Mouse (Mus musculus) erythroblast, adult 5-6 weeks (primary cell): ENCODE data around the gene Grin3b. TPM values are rescaled to one million over a fixed set of nuclear protein-coding genes. Genes with fewer than 3 reads are reported as not detected.
A peak's percentile ranks its signal among the peaks of the same experiment; 100 is the strongest.

Source experiments
- ATAC-seq: replicated peaks from 2 replicates; pipeline ENCODE4 v1.8.0; 2016; ENCODE audit warnings: moderate number of reproducible peaks, mild to moderate bottlenecking, moderate TSS enrichment, inconsistent platforms; ENCODE audit not compliant: poor library complexity, low FRiP score, severe bottlenecking
- total RNA-seq, 2 experiments: library from RNA; stranded (forward) in 1 of 2; stranded (reverse) in 1 of 2; fragments of 150-400 nt in 1 of 2; fragments of 200-764, 138-1000 nt in 1 of 2; gene quantifications; 2 replicates each; pipeline versions ENCODE4 v1.2.3 to v1.2.4; 2015 to 2017; ENCODE audit warnings: low replicate concordance in 2 of 2

Gene Grin3b
- total RNA-seq (2015; ENCODE audit: low replicate concordance) (not detected in 2 replicates), total RNA-seq (2017; ENCODE audit: low replicate concordance) (not detected in 2 replicates)

DNA sequence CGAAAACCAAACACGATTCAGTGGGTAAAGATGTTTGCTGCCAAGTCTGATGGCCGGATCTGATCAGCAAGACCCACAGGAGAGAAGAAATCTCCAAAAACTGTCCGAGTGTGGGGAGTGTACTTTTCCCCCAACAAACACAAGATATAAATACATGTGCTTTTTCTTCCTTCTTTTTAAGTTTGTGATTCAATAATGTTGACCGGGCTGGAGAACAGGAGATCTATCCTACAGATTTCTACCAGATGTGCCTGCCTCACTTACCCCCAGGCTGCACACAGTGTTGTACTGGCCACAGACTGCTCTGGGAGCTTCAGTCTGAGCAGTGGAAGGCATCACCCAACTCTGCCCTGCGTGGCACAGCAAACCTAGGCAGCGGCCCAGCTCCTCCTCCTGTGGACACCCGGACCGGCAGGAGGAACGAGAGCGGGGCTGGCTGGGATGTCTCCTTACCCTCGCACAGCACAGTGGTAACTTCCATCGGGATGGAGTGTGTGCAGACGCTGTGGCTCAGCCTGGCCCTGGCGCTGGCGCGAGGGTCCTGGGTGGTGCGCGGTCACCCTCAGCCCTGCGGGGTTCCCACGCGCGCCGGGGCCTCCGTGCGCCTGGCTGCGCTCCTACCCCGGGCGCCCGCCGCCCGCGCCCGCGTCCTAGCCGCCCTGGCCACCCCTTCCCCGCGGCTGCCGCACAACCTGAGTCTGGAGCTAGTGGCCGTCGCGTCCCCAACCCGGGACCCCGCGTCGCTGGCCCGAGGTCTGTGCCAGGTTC is at the start of gene Grin3b:
TSS of gene Grin3b (plus strand) at position 301 of the 768 bp plus-strand sequence.
- no peak for ATAC-seq

DNA sequence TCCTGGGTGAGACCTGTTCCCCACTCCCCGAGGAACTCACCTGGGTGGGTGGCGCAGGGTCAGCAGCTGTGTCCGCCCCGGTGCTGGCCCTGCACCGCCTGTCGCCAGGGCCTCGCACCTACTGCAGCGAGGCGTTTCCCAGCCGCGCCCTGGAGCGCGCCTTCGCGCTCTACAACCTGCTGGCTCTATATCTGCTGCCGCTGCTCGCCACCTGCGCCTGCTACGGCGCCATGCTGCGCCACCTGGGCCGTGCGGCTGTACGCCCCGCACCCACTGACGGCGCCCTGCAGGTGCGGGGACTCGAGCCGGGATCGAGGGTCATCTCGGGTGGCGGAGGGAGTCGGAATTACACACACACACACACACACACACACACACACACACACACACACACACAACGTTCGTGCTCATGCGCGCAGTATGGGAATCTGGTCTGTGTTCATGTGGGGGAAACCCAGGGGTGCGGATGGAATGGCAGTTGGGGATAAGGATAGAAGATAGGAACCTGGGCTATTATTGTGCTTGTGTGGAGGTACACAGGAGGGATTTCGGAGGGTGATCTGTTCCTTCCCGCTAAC is 49.5 kb upstream of the Grin3b start, which contains the start of gene R3hdm4:
TSS of gene R3hdm4 (minus strand) at position 251 of the 578 bp plus-strand sequence.
- no peak for ATAC-seq

DNA sequence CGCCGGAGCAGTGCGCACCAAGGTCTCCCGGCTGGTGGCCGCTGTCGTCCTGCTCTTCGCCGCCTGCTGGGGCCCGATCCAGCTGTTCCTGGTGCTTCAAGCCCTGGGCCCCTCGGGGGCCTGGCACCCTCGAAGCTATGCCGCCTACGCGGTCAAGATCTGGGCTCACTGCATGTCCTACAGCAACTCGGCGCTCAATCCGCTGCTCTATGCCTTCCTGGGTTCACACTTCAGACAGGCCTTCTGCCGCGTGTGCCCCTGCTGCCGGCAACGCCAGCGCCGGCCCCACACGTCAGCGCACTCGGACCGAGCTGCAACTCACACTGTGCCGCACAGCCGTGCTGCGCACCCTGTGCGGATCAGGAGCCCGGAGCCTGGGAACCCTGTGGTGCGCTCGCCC is 48.9 kb upstream of the Grin3b start:
- ATAC-seq = no peak

DNA sequence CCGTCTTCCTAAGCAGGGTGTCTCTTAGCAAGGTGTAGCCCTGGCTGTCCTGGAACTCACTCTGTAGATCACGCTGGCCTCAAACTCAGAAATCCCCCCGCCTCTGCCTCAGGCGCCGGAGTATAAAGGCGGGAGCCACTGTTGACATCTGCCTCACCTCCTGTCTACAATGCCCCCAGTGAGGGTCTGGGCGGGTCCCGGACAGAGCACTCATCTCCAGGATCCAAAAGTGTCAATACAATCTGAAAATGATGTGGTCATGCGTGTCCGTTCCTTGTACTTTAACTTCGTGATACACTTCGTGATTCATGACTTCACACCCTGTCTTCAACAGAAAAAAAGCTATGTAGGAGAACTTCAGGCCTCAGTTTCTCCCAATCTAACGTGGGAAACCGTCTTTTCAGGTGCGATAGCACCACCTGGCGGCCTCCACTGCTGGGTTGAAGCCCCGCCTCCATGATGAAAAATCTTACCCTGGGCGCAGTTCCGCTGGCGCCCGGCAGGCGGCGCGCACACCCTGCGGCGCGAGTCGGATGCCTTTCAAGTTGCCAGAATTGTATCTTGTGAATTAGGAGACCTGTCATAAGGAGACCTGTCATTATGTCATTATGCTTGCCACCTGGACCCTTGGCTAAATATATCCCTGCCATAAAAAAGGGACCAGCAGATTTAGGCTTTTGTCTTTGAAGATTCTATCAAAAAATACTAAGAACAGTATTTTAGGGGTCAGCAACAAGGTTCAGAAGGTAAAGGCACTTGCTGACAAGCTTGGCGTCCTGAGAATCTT is 45.3 kb upstream of the Grin3b start:
- peak; percentile 77 for ATAC-seq

DNA sequence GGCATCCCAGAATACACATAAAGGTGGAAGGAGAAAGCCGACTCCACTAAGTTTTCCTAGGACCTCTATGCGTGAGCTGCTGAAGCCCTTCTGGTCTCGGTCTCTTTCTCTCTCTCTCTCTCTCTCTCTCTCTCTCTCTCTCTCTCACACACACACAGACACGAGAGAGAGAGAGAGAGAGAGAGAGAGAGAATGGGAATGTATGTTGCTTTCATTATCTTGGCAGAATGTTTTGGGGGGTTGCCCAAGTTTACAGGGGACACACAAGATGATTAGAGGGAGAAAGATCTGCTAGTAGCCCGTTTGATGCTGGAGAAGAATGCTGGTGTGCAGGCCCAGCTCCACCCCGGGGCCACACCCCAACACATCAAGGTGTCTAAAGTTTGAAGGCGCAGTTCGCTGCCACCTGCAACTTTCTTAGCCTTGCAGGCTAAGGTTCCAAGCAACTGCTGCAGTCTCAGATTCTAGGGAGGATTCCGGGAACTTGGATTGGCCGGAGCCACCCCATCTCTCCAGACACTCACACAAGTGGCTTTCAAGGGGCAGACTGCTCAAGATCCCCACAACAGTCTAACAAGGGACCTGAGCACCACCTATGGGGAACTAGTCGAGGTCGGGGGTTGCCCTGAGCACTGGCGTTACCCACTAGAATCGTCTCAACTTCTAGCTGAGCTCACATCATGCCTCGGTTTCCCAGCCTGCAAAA is 44.6 kb upstream of the Grin3b start:
- 0 out of 2 replicates have a peak, but pooled peaks have one; percentile 42 for ATAC-seq

DNA sequence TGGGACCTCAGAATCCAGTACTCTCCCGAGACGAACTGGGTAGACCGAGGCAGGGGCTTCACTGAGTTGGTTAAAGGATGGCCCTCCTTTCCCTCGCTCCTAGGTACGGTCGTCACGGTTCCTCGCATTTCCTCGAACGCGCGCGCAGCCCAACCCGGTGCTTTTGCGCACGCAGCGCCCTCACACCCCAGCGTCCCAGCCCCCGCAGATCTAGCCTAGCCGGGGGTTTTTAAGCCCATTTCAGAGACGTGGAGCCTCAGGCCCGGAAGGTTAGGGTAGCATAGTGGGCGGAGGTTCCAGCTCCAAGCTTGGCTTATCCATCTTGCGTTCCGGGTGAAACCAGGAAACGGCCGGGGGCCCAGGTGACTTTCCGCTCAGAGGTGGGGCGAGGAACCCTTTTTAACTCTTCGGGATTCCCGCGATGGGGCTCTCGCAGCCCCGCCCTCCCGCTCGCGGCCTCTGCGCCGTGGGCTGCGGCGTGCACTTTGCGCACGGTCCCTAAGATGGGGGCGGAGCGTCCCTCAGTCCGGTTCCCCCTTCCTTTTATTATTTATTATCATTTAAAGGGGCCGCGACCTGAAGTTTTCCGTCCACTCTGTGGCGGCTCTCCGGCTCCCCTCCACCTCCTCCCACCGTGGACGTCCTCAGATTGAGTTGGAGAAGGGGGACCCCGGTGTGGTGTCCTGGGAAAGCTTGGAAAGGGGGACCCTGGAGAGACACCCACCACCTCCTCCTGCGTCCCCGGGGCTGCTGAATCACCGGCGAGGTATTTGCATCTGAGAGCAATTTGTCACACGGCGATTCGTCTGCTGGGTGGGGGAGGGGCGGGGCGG is 43.8 kb upstream of the Grin3b start, which contains the start of gene Arid3a:
TSS of gene Arid3a (plus strand) at position 553 of the 833 bp plus-strand sequence.
- ATAC-seq = peak; percentile 53

DNA sequence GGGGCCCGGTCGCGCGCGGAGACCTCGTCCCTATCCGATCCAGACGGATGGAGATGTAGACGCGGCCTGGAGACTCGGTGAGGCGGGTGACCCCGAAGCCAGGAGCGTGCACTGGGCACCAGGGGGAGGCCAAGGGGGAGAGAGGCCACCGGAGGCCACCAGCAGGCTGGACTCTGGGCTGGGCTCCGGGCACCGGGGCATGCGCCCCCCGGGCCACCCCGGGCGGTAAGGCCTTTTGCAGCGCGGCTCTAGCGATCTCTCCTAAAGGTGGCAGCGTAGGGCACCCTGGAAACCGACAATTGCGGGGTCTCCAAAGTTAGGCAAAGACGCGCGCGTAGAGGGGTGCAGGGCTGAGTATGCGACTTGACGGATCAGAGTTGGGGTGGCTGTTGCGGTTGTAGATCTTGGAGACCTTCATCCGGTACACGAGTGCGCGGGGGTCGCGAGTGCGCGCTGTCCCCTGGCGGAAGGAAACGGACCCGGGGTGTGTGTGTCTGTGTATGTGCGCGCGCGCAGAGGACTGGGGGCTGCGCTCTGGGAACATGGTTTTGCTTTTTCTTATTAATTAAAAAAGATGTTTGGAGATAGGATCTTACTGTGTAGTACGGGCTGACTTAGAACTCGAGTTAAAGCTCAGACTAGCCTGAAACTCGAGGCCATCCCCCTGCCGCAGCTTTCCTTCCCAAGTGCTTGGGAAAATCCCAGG is 43.0 kb upstream of the Grin3b start:
- ATAC-seq = no peak

DNA sequence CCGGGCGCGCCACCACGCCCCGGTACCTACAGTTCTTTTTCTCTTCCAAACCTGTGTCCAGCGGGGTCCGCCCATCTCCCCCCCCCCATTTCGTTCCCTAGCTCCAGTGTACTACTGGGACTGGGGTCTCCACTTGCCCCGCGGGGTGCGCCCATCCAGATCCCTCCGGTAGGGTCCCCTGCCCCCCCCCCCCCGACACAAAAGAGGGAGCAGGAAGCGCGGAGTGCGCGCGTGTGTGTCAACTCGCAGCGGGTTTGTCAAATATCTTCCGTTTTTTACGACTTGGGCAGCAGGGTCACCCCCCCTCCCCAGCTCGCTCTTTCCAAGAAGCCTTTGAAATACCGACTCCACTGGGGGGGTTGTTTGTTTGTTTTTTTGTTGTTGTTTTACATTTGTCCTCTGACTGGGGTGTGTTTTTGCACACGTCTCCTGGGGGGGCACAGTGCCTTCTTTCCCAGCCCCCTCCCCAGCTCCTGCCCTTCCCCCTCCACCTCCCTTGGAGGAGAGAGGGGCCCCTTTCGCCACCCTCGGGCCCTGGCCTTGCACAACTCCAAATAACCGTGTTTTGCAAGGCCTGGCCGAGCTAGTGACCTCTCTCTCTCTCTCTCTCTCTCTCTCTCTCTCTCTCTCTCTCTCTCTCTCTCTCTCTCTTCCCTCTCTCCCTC is 42.4 kb upstream of the Grin3b start:
- no peak for ATAC-seq

DNA sequence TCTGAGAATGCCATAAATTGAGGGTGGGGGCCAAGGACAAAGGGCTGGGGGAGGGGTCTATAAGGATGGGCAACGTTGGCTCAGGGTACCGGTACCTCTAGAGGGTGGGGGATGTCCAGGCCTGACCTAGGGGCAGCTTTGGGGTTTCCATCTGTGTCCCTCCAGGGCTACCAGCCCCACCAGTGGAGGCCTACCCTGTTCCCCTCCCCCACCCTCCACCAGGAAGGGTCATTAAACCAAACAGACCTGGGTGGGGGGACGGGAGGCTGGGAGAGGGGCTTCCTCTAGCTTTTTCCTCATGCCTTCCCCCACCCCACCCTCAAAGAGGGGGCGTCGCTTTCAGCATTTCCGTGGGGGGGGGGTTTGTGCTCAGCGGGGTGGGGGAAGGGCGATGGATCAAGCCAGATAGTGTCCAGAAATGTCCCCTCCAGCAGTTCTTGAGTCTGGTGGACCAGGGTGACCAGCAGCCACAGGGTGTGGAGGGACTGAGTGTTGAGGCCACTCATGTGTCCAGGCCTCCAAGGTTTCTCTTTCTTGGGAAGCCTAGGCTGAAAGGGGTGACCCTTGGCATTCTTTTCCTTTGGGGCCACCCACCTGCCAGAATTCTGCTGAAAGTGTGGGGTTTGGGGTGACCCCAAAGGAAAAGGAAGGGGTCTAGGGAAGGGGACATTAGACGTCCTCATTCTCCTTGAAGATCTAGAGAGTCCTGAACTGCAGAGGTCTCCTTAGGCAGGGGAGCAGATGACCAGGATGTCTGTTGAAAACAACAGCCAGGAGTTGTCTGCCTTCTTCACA is 41.4 kb upstream of the Grin3b start:
- ATAC-seq = no peak

DNA sequence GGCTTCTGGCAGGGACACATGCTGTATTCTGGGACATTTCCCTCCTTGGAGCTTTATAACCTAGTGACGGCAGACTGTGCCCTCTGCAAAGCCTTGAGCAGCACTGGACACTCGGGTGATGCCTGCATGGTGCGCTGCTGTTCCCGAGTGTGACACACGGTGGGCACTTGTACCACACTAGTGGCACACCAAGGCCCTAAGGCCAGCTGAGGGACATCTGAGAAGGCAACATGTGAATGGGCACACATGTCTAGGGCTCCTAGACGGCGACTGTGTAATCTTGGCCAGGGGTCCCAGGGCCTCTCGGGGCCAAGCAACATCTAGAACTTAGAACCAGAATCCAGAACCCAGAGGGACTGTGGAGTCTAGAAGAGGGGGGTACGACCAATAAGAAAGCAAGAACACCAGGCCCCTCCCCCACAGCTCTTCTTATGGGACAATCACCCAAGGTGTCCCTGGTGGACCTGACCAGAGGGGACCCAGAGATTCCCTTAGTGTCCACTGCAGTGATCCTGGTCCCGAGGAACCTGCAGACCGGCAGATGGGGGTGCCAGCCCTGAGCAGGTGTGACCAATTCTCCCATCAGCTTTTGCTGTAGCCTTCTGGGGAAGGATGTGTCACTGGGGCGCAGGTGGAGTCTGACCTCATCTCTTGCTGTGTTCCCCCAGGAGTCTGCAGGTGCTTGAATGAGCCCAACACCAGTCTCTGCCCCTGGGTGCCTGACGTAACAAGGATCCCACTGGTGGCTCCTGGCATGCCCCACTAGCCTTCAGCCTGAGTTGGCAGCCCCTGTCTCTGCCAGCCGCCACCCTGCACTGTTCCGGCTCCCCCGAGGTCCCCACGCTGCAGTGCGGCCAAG is 40.3 kb upstream of the Grin3b start:
- no peak for ATAC-seq

DNA sequence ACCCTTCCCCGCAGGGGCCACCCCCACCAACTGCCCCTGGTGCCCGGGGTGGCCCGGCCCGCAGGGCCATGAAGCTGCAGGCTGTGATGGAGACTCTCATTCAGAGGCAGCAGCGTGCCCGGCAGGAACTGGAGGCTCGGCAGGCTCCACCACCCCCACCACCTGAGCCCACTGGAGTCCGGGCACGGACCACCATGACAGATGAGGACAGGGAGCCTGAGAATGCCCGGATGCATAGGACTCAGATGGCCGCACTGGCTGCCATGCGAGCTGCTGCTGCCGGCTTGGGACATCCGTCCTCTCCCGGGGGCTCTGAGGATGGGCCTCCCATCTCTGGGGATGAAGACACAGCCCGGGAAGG is 39.7 kb upstream of the Grin3b start:
- no peak for ATAC-seq

DNA sequence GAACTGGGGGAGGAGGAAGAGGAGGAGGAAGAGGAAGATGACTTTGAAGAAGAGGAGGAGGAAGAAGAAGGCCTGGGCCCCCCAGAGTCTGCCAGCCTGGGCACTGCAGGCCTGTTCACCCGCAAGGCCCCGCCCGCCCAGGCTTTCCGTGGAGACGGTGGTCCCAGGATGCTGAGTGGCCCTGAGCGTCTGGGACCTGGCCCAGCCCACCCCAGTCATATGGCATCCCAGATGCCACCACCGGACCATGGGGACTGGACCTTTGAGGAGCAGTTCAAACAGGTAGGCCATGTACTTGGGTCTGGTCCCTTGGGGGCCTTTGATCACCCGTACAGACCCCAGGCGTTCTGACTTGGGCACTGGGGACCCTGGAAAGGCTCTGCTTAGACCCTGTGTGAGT is 38.7 kb upstream of the Grin3b start:
- ATAC-seq = no peak

DNA sequence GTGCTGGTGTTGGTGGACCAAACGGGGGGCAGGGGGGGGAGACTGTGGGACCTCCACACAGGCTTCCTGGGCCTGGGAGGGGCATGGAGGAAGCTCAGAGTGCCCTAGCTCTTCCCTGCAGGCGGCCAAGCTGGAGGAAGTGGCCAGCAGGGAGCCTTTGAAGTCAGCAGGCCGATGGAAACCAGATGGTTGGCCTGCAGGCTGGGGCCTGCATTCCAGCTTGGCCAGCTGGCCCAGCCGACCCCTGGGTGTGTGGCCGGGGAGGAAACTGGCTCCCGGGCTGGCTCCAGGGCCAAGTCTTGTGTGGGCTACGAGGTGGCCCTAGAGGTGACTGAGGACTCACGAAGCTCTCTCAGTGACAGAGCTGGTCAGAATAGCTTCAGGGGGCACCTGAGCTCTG is 37.8 kb upstream of the Grin3b start:
- ATAC-seq = no peak

DNA sequence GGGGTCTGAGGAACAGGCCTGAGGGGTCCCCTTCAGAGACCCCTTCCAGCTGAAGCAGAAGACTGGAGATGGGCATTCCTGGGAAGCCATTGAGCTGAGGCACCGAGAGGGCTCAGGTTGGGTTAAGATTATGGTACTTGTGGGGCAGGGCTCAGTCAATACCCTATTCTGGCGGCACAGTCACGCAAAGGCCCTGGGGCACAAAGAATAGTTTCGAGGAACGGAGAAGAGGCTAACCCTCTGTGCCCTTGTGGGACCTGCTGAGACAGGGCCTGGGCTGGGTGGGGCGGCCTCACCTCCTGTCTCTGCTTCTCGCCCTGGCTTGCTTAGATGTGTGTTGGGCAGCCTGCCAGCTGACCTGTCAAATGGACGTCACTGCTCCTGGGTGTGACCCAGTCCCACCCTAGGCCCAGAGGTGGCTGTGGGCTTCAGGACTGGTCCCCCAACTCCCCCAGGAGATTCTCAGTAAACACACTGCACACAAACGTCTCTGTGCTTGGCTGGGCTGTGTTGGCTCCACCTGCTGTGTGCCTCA is 37.3 kb upstream of the Grin3b start:
- no peak for ATAC-seq

DNA sequence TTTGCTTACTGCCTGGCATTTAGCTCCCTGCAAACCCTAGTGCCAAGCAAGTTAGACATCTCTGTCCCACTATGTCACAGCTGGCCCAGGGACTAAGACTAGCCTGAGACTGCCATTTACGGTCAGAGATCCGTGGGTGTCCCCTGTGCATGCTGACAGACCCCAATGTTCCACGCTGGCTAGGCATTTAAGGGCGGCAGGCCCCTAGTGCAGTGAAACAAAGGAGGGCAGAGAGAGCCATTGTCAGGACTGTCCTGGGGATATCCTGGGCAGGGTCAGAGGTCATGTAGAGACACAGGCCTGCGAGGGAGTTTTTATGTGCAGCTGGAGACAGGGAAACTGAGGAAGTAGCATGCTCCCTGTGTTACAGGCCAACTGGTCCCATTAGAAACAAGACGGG is 36.7 kb upstream of the Grin3b start:
- no peak for ATAC-seq

DNA sequence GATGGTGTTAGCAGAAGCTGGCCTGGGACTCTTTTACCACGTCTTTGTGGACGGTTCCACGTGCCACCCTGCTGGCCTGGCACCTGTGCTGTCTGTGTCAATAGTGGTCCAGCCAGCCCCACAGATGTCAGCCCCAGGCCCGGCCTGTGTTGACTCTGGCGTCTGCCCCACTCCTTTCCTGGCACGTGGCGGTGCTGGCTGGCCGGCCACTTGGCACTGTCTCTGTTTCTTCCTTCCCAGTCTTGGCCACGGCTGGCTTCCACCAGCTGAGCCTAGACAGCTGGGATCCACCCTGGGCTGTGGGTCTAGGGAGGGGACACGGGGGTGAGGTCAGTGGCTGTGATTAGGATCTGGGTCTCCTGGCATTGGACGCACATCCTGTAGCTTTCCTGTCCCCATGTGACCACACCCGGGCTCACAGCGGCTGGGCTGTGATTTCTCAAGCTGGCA is 36.2 kb upstream of the Grin3b start:
- no peak for ATAC-seq
